Mouse (Mus musculus) frontal cortex, adult (tissue): Measurements from ENCODE around the gene Wdr44.
"Not testable (repeated sequence)": the region's sequence is repeated elsewhere in the genome, so short reads cannot be mapped to it uniquely, and the experiment has no call there.

ENCODE experiments used
- ATAC-seq: cut with Nextera tagmentation; 2 replicates; pipeline ENCODE4 v1.9.2; 2017; ENCODE audit warnings: mild to moderate bottlenecking, moderate library complexity, mixed read lengths; ENCODE audit not compliant: low TSS enrichment

Wdr44 gene

GRCm38 (mm10) chrX:23833784-23834183 is 140.9 kb downstream of the Wdr44 start:
- not testable (repeated sequence) for ATAC-seq

GRCm38 (mm10) chrX:23840921-23841320 is 148.1 kb downstream of the Wdr44 start:
- ATAC-seq = no peak
